Mouse (Mus musculus) heart, embryonic 15.5 days (tissue): ENCODE results near the gene Jpt2. TPM values are rescaled to one million over a fixed set of nuclear protein-coding genes. Genes with fewer than 3 reads are reported as not detected.
"Not testable (repeated sequence)": the region's sequence is repeated elsewhere in the genome, so short reads cannot be mapped to it uniquely, and the experiment has no call there.

Source experiments
- ATAC-seq: fragments of 200-750 bp; cut with Nextera tagmentation; replicated peaks from 2 replicates; pipeline ENCODE4 v1.8.0; 2017; ENCODE audit warnings: low read depth, moderate TSS enrichment; ENCODE audit not compliant: insufficient number of reproducible peaks, insufficient read depth, low FRiP score
- H3K27ac ChIP-seq: fragments of 300-500 bp; sonication (generic); 2 replicates; pipeline ENCODE4 v1.5.1; 2015; ENCODE audit warnings: mild to moderate bottlenecking, inconsistent platforms
- H3K27me3 ChIP-seq: fragments of 300-500 bp; sonication (generic); 2 replicates; pipeline ENCODE4 v1.6.1; 2015; ENCODE audit warnings: inconsistent platforms
- H3K36me3 ChIP-seq: fragments of 300-500 bp; sonication (generic); 2 replicates; pipeline ENCODE4 v1.6.1; 2015; ENCODE audit warnings: mild to moderate bottlenecking, inconsistent platforms
- H3K4me1 ChIP-seq: fragments of 300-500 bp; sonication (generic); replicated peaks from 2 replicates; pipeline ENCODE4 v1.6.1; 2015; ENCODE audit warnings: inconsistent platforms
- H3K4me2 ChIP-seq: fragments of 300-500 bp; sonication (generic); 2 replicates; pipeline ENCODE4 v1.6.1; 2015; ENCODE audit warnings: inconsistent platforms, mild to moderate bottlenecking, moderate library complexity
- H3K4me3 ChIP-seq: fragments of 300-500 bp; sonication (generic); 2 replicates; pipeline ENCODE4 v1.5.1; 2015; ENCODE audit warnings: mild to moderate bottlenecking, inconsistent platforms
- H3K9ac ChIP-seq: fragments of 300-500 bp; sonication (generic); 2 replicates; pipeline ENCODE4 v1.6.1; 2015; ENCODE audit warnings: mild to moderate bottlenecking, inconsistent platforms
- H3K9me3 ChIP-seq: fragments of 300-500 bp; sonication (generic); replicated peaks from 2 replicates; pipeline ENCODE4 v1.6.1; 2016; ENCODE audit warnings: inconsistent platforms
- WGBS: fragments of 180-500 bp; shearing (Covaris S2); methylation state at CpG from one replicate; pipeline ENCODE4 v1.1.7; 2015; ENCODE audit warnings: mixed read lengths; 5-methylcytosine and 5-hydroxymethylcytosine counted together
- polyA plus RNA-seq: library from polyadenylated mRNA; unstranded; fragments of >200 nt; fragmentation: Nextera tagmentation; extraction: Ambion mirVana; gene quantifications from 2 replicates; pipeline ENCODE4 v1.2.1, GENCODE M21; 2015

The Jpt2 gene
- polyA plus RNA-seq, 1 experiment from 2014 or later, result 73.4 TPM

DNA sequence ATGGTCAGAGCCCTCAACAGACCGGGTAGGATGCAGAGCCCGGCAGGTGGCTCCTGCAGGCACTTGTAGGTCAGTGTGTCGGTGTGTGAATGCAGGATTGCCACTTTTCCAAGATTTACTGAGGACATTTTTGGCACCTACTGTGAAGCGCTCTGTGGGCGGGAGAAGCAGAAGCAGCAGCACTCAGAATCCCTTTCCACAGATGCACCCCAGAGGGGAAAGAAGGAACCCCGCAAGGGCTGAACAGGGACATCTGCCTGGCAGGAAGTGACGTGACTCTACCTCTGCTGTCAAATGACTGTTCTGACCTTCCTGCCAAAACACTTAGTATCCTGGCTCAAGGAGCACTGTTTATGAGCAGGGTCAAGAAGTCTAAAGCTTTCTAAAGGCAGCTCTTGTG is 17.5 kb downstream of the Jpt2 start:
- Histone ChIP-seq H3K4me3 (no peak overlapping the region), H3K9me3 (no peaks in the 10 kb centered on the region), H3K36me3 (peaks cover 37% of the 10 kb centered on the region), H3K27ac (no peak overlapping the region), H3K4me2 (no peak overlapping the region), H3K27me3 (no peaks in the 10 kb centered on the region), H3K9ac (no peak overlapping the region), H3K4me1 (no peaks in the 10 kb centered on the region)
- WGBS, result 88% methylated on average over 7 of the region's 7 CpGs
- ATAC-seq, result no peak

DNA sequence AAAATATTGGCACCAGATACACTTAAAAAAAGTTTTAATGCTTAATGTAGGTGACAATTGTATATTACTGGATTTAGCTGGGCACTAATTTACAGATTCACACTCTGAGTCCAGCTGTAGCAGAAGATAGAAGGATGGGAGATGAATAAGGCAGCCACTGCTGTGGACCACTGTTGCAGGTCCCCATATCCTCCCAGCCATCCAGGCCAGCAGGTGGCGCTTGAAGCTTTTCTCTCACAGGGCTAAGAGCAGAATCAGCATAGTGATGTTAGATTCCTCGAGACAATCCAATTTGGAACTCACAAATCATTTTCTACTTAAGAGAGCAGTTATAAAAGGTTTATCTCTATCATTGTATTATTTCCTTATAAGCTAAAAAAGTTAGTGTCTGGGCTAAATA is 18.0 kb downstream of the Jpt2 start:
- 14% methylated on average over 2 of the region's 2 CpGs for WGBS
- not testable (repeated sequence) for H3K27me3 ChIP-seq, H3K4me2 ChIP-seq, H3K4me3 ChIP-seq, H3K9me3 ChIP-seq, H3K4me1 ChIP-seq, H3K9ac ChIP-seq, ATAC-seq, H3K27ac ChIP-seq
- H3K36me3 ChIP-seq, result peaks cover 31% of the 10 kb centered on the region

DNA sequence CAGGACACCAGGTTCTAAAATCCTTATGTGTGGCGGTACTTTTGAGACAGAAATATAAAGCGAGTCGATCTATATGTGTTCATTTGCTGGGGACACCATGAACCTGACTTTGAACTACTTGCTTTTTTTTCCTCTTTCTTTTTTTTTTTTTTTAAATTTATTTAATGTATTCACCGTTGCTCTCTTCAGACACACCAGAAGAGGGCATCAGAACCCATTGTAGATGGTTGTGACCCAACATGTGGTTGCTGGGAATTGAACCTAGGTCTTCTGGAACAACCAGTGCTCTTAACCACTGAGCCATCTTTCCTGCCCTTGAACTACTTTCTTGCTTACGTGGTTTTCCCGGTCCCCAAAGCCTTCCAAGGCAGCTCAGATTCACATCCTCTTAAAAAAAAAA is 23.2 kb downstream of the Jpt2 start:
- Histone ChIP-seq H3K9ac (peak overlapping the region; percentile 92), H3K4me1 (peaks cover 29% of the 10 kb centered on the region), H3K27me3 (no peaks in the 10 kb centered on the region), H3K4me3 (peak overlapping the region; percentile 99), H3K4me2 (peak overlapping the region; percentile 87), H3K27ac (peak overlapping the region; percentile 87), H3K36me3 (peaks cover 3% of the 10 kb centered on the region; the same call in 1 of the 2 replicates), H3K9me3 (no peaks in the 10 kb centered on the region)
- no peak for ATAC-seq
- 46% methylated on average over 6 of the region's 6 CpGs for WGBS

DNA sequence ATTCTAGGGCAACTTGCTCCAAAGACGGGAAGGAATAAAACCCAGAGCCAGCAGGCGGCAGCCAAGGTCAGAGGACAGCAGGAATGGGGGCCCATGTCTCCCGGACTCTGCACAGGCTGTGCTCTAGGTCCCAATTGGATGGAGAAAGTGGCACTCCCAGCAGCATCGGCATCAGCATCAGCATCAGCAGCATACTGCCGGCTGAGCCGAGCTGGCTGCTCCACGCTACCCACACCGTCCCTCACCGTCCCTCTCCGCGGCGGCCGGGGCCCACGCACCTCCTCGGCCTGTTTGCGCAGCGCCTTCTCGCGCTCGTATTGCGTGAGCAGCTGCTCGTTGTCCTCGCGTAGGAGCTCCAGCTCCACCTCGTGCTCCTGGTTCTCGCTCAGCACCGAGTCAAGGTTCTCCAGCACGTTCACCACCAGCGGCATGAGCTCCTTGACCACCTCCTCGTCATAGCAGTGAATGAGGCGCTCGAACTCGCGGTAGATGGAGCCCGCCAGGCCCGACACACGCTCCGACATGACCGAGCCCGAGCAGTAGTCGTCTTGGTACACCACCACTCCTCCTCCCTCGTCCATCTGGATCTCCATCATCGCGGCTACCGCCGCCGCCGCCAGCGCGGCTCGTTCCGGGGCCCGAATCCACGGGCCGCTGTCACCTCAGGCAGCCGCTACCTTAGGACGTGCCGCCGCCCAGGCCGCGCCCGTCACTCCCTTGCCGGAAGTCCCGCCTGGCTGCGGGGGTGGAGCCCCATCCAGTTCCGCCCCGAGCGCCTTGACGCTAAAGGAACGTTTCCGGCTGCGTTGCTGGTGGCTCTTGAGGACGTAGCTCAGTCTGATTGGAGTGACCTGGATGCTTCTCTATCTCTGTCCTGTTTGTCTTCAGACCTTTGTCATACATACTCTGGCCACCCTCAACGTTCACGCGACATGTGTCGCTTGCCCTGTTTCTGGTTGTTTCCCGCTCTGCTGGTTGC is 23.9 kb downstream of the Jpt2 start, which contains the start of gene Mapk8ip3:
Gene Mapk8ip3, minus strand, starts transcription at position 719 of the 979 bp plus-strand sequence.
- Histone ChIP-seq H3K4me3 (peak within 1 kb of the TSS; percentile 99), H3K27ac (peak within 1 kb of the TSS; percentile 87), H3K36me3 (peaks cover under 1% of the 10 kb centered on the region; the same call in 1 of the 2 replicates), H3K27me3 (no peaks in the 10 kb centered on the region), H3K4me1 (peaks cover 29% of the 10 kb centered on the region), H3K9ac (peak within 1 kb of the TSS; percentile 92), H3K4me2 (peak within 1 kb of the TSS; percentile 87), H3K9me3 (no peaks in the 10 kb centered on the region)
- WGBS, result under 1% methylated on average over 78 of the region's 78 CpGs
- peak; percentile 94 for ATAC-seq

DNA sequence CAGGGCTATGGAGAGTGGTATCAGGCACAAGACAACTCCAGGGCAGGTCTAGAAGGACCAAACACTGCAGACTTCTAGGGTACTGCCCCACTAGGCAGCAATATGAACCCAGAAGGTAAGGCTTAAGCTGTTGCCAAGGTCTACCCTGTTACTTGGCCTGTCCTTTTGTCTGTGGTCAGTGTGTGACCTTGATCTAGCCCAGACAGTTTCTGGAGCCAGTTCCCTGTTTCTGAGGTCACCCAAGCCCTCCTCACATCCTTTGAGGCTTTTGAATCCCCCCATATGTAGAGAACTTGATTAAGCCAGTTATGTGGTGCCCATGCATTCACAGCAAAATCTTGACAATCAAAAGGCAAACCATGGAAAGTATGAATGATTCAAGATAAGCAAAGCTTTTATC is 24.8 kb downstream of the Jpt2 start:
- H3K9ac ChIP-seq, result peak overlapping the region; percentile 92; the same call in 1 of the 2 replicates
- no peaks in the 10 kb centered on the region for H3K9me3 ChIP-seq
- peaks cover 29% of the 10 kb centered on the region for H3K4me1 ChIP-seq
- H3K27me3 ChIP-seq, result no peaks in the 10 kb centered on the region
- no peaks in the 10 kb centered on the region for H3K36me3 ChIP-seq
- H3K27ac ChIP-seq, result peak overlapping the region; percentile 87; the same call in 1 of the 2 replicates
- peak overlapping the region; percentile 99 for H3K4me3 ChIP-seq
- H3K4me2 ChIP-seq, result peak overlapping the region; percentile 87
- ATAC-seq, result no peak

DNA sequence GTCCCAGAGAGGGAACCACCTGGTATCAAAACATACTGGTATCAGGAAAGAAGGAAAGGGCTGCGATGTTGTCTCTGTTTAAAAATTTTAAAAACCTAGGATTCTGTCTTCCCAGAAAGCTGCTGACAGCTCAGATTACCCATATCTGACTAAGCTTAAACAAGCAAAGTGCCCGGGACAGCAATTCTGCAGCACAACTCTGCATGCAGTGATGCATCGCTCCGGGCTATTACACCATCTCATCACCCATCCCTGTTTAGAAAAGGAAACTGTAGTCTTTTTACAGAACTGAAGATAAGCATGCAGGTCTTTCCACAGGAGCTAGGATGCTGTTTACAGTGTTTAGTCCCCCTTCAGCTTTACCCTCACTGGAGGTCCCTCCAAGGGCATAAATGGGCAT is 25.6 kb downstream of the Jpt2 start:
- H3K27ac ChIP-seq, result no peak overlapping the region
- H3K27me3 ChIP-seq, result no peaks in the 10 kb centered on the region
- ATAC-seq, result no peak
- peak overlapping the region; percentile 92 for H3K9ac ChIP-seq
- H3K4me2 ChIP-seq, result peak overlapping the region; percentile 87
- H3K9me3 ChIP-seq, result no peaks in the 10 kb centered on the region
- WGBS, result 39% methylated on average over 4 of the region's 4 CpGs
- peak overlapping the region; percentile 99 for H3K4me3 ChIP-seq
- H3K36me3 ChIP-seq, result no peaks in the 10 kb centered on the region
- peaks cover 29% of the 10 kb centered on the region for H3K4me1 ChIP-seq

DNA sequence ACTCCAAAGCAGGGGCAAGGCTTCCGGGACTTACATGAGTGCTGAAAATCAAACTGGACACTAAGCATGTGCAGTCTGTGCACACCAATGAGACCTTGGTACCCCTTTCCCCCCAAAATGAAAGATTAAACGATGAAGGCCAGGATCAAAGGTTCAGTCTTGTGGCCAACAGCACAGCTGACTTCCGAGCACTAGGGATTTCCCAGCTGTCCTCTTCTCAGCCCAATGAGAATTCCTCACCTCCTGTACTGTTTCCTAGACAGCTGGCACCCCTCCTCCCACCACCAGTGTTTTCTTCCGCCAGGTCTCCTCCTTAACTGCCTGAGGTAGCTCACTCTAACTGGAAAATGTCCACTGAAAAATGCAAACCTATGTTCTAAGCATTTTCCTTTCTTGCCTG is 27.3 kb downstream of the Jpt2 start:
- Histone ChIP-seq H3K4me3 (no peak overlapping the region), H3K4me2 (no peak overlapping the region), H3K36me3 (no peaks in the 10 kb centered on the region), H3K9ac (no peak overlapping the region), H3K4me1 (peaks cover 29% of the 10 kb centered on the region), H3K27me3 (no peaks in the 10 kb centered on the region), H3K9me3 (no peaks in the 10 kb centered on the region), H3K27ac (no peak overlapping the region)
- WGBS, result 75% methylated on average over 4 of the region's 4 CpGs
- ATAC-seq, result no peak

DNA sequence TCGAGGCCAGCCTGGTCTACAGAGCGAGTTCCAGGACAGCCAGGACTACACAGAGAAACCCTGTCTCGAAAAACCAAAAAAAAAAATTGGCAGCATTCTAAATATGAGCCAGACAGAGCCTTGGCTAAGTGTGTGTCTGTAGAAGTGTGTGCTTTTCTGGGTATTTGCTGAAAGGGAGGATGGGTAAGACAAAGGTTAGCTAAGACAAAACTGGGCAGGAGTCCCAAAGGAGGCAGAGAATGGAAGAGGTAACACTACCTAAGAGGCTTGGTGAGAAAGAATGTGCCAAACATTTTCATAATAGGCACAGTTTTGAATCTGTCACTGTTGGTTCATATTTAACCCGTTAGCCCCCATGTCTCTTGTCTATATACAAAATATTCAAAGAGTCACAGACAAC is 28.1 kb downstream of the Jpt2 start:
- WGBS, result 94% methylated on average over 4 of the region's 4 CpGs
- peaks cover 29% of the 10 kb centered on the region for H3K4me1 ChIP-seq
- no peak for ATAC-seq

DNA sequence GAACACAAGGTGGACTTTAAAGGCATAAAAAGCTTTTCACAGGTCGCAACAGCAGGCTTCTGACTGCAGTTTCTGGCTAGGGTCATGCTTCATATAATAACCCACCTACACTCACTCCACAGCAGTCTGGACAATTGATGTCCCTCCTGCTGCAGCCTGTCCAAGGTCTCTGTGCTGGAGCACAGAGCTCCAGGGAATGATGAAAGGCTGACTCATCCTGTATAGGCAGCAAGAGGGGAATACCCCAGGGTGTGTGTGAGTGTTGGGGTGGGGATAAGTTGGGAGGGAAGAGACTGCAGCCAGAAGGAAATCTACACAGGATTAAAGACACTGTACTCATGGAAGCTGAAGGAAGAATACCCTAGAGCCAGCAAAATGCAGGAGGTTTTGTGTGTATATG is 31.0 kb downstream of the Jpt2 start:
- no peak overlapping the region for H3K4me3 ChIP-seq
- no peak overlapping the region for H3K9ac ChIP-seq
- no peak overlapping the region for H3K27ac ChIP-seq
- peaks cover 33% of the 10 kb centered on the region for H3K36me3 ChIP-seq
- no peak overlapping the region for H3K4me2 ChIP-seq
- WGBS, result 57% methylated on average over 1 of the region's 1 CpGs
- peaks cover 12% of the 10 kb centered on the region for H3K4me1 ChIP-seq
- no peak for ATAC-seq
- no peaks in the 10 kb centered on the region for H3K27me3 ChIP-seq
- H3K9me3 ChIP-seq, result no peaks in the 10 kb centered on the region

More for the DNA sequence above, 28.1 kb downstream of the Jpt2 start:
- H3K4me2 ChIP-seq, result no peak overlapping the region
- H3K27me3 ChIP-seq, result no peaks in the 10 kb centered on the region
- H3K27ac ChIP-seq, result no peak overlapping the region
- H3K9me3 ChIP-seq, result no peaks in the 10 kb centered on the region
- no peak overlapping the region for H3K4me3 ChIP-seq
- peaks cover 4% of the 10 kb centered on the region; the same call in 1 of the 2 replicates for H3K36me3 ChIP-seq
- H3K9ac ChIP-seq, result no peak overlapping the region

DNA sequence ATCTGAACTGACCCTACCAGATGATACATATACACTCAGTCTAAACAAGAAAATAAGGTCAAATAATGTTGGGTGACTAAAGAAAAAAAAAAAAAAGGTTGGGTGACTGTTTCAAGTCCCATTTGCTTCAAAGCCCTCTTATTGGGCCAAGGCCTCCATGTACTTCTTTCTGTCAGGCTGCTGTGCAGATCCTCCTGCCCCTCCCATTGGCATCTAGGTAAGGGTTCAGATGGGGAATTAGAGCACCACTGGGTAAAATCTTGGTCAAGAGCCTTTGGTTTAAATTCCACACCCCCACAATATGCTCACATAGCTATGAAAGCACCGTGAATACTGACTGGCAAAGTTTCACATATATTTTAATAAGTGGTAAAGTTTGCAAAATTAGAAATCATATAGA is 37.2 kb downstream of the Jpt2 start:
- Histone ChIP-seq H3K4me2 (no peak overlapping the region), H3K27ac (no peak overlapping the region), H3K9me3 (no peaks in the 10 kb centered on the region), H3K36me3 (peaks cover 95% of the 10 kb centered on the region), H3K4me3 (no peak overlapping the region), H3K27me3 (no peaks in the 10 kb centered on the region), H3K4me1 (no peaks in the 10 kb centered on the region), H3K9ac (no peak overlapping the region)
- no peak for ATAC-seq
- WGBS, result 90% methylated on average over 1 of the region's 1 CpGs

DNA sequence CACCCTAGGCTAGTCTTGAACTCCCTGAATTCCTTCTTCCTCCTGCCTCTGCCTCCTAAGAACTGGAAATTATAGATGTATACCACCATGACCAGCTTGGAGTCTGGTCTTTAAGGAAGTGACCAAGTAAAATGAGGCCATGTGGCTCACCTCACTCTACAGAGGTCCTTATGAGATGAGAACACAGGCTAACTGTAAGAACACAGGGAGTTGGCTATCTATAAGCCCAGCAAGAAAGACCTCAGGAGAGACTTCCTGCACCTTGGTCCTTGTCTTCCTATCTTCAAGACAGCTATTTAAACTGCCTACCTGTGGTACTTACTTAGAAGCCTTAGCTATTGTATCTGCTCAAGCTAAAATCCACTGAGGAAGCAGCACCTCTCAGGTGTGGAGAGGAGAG is 46.5 kb downstream of the Jpt2 start:
- no peak overlapping the region for H3K4me2 ChIP-seq
- no peaks in the 10 kb centered on the region for H3K9me3 ChIP-seq
- no peak overlapping the region for H3K9ac ChIP-seq
- H3K27ac ChIP-seq, result no peak overlapping the region
- H3K36me3 ChIP-seq, result peaks cover 97% of the 10 kb centered on the region
- H3K4me3 ChIP-seq, result no peak overlapping the region
- H3K27me3 ChIP-seq, result no peaks in the 10 kb centered on the region
- ATAC-seq, result no peak
- H3K4me1 ChIP-seq, result no peaks in the 10 kb centered on the region

DNA sequence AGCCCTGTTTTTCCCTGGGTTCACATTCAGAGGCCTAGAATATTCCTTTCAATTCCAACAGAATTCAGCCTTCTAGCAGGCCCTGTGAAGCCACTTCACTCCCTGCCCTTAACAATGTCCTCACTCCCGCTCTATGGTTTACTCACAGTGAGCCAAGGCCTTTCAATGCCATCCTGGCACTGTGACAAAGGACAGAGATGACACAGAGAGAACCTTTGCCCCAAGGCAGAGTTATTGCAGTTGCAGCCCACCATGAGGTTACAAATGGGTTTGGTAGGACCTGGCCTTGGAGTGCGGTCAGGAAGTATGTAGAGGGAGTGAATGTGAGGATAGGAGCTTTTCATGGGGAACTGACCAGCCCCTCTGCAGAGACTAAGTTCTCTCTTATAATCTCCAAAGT is 52.9 kb downstream of the Jpt2 start:
- H3K27me3 ChIP-seq, result no peaks in the 10 kb centered on the region
- H3K9me3 ChIP-seq, result no peaks in the 10 kb centered on the region
- no peak overlapping the region for H3K27ac ChIP-seq
- no peak overlapping the region for H3K4me2 ChIP-seq
- H3K36me3 ChIP-seq, result peaks cover 98% of the 10 kb centered on the region
- H3K4me3 ChIP-seq, result no peak overlapping the region
- ATAC-seq, result no peak
- H3K9ac ChIP-seq, result no peak overlapping the region
- WGBS, result 88% methylated on average over 2 of the region's 2 CpGs
- H3K4me1 ChIP-seq, result no peaks in the 10 kb centered on the region
